Mouse (Mus musculus) midbrain, embryonic 12.5 days (tissue): ENCODE measurements at regions not wholly inside any gene's neighbourhood (a gene's known extent, or its start where the extent isn't known, plus 50 kb on each side); places are given as distances from the start of the nearest gene placed in this dataset.

Experiments
- ATAC-seq: fragments of 200-750 bp; cut with Nextera tagmentation; 2 replicates; pipeline ENCODE4 v1.8.0; 2017; ENCODE audit warnings: low read depth, moderate TSS enrichment, moderate library complexity; ENCODE audit not compliant: low FRiP score
- H3K27ac ChIP-seq: fragments of 300-500 bp; sonication (generic); replicated peaks from 2 replicates; pipeline ENCODE4 v1.5.1; 2016; ENCODE audit warnings: mild to moderate bottlenecking
- H3K27me3 ChIP-seq: fragments of 300-500 bp; sonication (generic); 2 replicates; pipeline ENCODE4 v1.6.1; 2016; ENCODE audit warnings: mild to moderate bottlenecking
- H3K36me3 ChIP-seq: fragments of 300-500 bp; sonication (generic); 2 replicates; pipeline ENCODE4 v1.6.1; 2016
- H3K4me1 ChIP-seq: fragments of 300-500 bp; sonication (generic); 2 replicates; pipeline ENCODE4 v1.6.1; 2016
- H3K4me2 ChIP-seq: fragments of 300-500 bp; sonication (generic); replicated peaks from 2 replicates; pipeline ENCODE4 v1.6.1; 2016; ENCODE audit warnings: mild to moderate bottlenecking, moderate library complexity
- H3K4me3 ChIP-seq: fragments of 300-500 bp; sonication (generic); 2 replicates; pipeline ENCODE4 v1.5.1; 2016; ENCODE audit warnings: mild to moderate bottlenecking
- H3K9ac ChIP-seq: fragments of 300-500 bp; sonication (generic); replicated peaks from 2 replicates; pipeline ENCODE4 v1.6.1; 2016; ENCODE audit warnings: mild to moderate bottlenecking, moderate library complexity
- H3K9me3 ChIP-seq: fragments of 300-500 bp; sonication (generic); 2 replicates; pipeline ENCODE4 v1.6.1; 2016; ENCODE audit warnings: mild to moderate bottlenecking
- WGBS: fragments of 180-500 bp; shearing (Covaris S2); methylation state at CpG from one replicate; pipeline ENCODE4 v1.1.7; 2016; 5-methylcytosine and 5-hydroxymethylcytosine counted together

DNA sequence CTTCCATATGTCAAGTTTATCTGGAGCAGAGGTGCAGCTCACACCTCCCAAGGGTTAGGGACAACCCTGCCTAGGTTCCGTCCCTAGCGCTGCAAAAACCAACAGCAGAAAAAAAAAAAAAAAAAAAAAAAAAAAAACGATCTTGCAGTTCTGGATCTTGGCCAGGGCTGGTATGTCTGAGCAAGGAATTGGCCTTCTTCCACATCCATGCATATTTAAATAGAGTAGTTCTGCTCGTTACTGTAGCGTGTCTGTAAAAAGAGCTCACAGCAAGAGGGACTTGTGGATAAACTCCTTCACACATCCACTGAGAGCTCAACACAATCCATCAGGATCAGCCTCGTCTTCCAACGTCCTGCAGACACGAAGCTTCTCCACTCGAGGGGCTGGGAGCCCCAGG lies 639.4 kb upstream of the Adam5 start:
- Histone ChIP-seq H3K4me2 (no peak overlapping the region), H3K27ac (no peak overlapping the region), H3K9ac (no peak overlapping the region), H3K27me3 (no peaks in the 10 kb centered on the region), H3K4me3 (no peak overlapping the region), H3K4me1 (peaks cover 32% of the 10 kb centered on the region), H3K9me3 (no peaks in the 10 kb centered on the region), H3K36me3 (no peaks in the 10 kb centered on the region)
- no peak for ATAC-seq
- WGBS: 63% methylated on average over 9 of the region's 9 CpGs

DNA sequence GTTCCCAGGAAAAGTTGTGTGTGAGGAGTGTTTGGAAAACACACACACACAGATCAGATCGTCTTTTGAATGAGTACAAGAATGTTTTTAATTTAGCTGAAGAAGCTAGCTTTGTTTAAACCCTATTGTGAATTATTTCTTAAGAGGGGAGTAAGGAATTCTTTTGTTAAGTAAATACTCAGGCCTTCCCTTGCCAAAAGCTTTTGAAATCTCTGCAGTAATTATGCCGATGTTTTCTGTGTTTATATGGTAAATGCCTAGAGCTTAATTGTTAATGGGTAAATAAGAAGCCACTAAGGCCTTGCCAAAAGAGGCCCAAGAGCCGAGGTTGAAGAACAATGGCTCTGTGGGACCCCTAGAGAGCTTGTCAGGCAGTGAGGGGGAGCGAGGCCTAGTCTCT lies 638.3 kb upstream of the Adam5 start:
- no peak overlapping the region for H3K4me2 ChIP-seq
- 8% methylated on average over 4 of the region's 4 CpGs for WGBS
- no peak overlapping the region for H3K27ac ChIP-seq
- no peaks in the 10 kb centered on the region for H3K36me3 ChIP-seq
- no peaks in the 10 kb centered on the region for H3K27me3 ChIP-seq
- H3K4me1 ChIP-seq: peaks cover 32% of the 10 kb centered on the region
- H3K4me3 ChIP-seq: no peak overlapping the region
- no peak for ATAC-seq
- H3K9ac ChIP-seq: no peak overlapping the region
- H3K9me3 ChIP-seq: no peaks in the 10 kb centered on the region

DNA sequence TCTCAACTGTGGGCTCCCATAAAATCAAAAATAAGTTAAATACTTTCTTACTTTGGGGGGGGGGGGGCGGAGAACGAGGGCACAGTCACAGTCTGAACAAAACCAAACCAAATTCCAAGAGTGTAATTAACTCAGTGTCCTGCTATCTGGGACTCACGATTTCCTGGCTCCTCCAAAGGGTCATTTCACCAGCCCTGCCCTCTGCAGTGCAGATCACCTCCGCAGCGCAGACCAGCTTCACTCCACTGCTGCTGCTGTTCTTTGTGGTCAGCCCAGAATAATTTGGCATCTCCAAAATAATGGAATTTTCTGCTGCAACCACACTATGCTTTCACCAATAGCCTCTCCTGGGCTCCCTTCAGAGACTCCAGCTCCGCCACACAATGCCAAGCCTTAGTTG lies 631.5 kb upstream of the Adam5 start:
- 79% methylated on average over 6 of the region's 6 CpGs for WGBS
- H3K27ac ChIP-seq: no peak overlapping the region
- H3K36me3 ChIP-seq: no peaks in the 10 kb centered on the region
- H3K9ac ChIP-seq: no peak overlapping the region
- no peak overlapping the region for H3K4me2 ChIP-seq
- H3K27me3 ChIP-seq: no peaks in the 10 kb centered on the region
- H3K9me3 ChIP-seq: no peaks in the 10 kb centered on the region
- no peak overlapping the region for H3K4me3 ChIP-seq
- no peaks in the 10 kb centered on the region for H3K4me1 ChIP-seq
- ATAC-seq: no peak

DNA sequence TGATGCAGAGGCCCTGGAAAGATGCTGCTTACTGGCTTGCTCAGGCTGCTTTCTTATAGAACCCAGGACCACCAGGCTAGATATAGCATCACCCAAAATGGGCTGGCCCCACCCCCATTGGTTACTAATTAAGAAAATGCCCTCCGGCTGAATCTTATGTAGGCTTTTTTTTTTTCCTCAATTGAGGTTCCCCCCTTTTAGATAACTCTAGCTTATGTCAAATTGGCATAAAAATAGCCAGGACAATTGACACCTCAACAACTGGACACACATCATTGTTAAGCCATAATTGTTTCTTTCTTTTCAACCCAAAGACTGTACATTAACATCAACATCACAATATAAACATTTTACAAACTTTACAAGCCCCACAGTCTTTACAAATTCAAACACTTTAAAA lies 630.8 kb upstream of the Adam5 start:
- 78% methylated on average over 1 of the region's 1 CpGs for WGBS

DNA sequence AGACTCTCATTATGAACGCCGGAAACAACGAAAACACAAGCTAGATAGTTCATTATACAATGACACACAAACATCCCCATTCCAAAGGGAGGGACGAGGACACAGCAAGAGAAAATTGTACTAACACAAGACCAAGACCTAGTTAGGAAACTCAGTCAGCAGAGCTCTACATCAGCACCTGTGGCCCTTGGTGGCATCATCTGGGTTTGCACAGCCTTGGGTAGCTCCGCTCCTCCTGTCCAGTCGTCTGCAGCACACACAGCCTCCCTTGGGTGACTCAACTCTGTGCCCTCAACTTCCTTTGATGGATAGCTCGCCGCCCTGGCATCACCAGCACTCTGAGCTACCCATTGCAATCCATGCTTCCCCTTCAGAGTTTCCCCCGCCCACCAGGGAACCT lies 629.7 kb upstream of the Adam5 start:
- Histone ChIP-seq H3K4me1 (no peaks in the 10 kb centered on the region), H3K9ac (no peak overlapping the region), H3K4me3 (no peak overlapping the region), H3K9me3 (no peaks in the 10 kb centered on the region), H3K36me3 (no peaks in the 10 kb centered on the region), H3K4me2 (no peak overlapping the region), H3K27me3 (no peaks in the 10 kb centered on the region), H3K27ac (no peak overlapping the region)
- 91% methylated on average over 9 of the region's 9 CpGs for WGBS
- ATAC-seq: no peak

More for the DNA sequence above, 630.8 kb upstream of the Adam5 start:
- Histone ChIP-seq H3K9me3 (no peaks in the 10 kb centered on the region), H3K4me2 (no peak overlapping the region), H3K9ac (no peak overlapping the region), H3K4me3 (no peak overlapping the region), H3K4me1 (no peaks in the 10 kb centered on the region), H3K27me3 (no peaks in the 10 kb centered on the region), H3K36me3 (no peaks in the 10 kb centered on the region), H3K27ac (no peak overlapping the region)
- no peak for ATAC-seq

DNA sequence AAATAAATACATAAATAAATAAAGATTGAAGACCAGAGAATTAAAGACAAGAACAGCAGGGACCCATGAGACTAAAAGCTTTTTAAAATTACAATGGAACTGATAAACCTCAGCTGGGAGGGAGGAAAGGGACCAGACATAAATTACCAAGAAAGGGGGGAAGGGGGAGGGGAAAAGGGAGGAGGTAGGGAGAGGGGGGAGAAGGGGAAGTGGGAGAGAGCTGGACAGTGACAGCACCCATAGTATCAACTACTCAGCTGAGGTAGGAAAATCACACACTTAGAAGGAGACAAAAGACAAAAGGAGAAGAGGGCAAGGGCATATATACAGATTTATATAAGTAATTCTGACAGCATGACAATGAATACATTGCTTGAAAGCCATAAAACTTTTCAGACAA lies 626.4 kb upstream of the Adam5 start:
- H3K4me2 ChIP-seq: no peak overlapping the region
- no peaks in the 10 kb centered on the region for H3K27me3 ChIP-seq
- no peak overlapping the region for H3K9ac ChIP-seq
- H3K36me3 ChIP-seq: no peaks in the 10 kb centered on the region
- no peak overlapping the region for H3K27ac ChIP-seq
- no peaks in the 10 kb centered on the region for H3K4me1 ChIP-seq
- no peak for ATAC-seq
- H3K4me3 ChIP-seq: no peak overlapping the region
- H3K9me3 ChIP-seq: no peaks in the 10 kb centered on the region

DNA sequence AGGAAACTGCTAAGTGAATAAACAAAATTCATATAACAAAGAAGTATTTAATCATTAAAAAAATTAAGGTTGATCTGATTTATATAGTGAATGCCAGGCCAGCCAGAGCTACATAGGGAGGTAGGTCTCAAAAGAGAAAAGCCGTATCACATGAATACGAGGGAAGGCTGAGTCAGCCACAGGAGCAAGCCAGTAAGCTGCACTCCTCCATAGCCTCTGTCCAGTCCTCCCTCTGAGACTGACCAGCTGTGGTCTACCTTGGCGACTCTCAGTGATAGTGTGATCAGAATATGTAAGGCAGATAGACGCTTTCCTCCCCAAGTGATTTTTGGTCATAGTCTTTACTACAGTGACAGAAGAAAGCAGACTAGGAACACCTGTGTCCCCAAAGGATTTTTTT lies 625.4 kb upstream of the Adam5 start:
- no peaks in the 10 kb centered on the region for H3K36me3 ChIP-seq
- no peak overlapping the region for H3K4me3 ChIP-seq
- 83% methylated on average over 4 of the region's 4 CpGs for WGBS
- no peak for ATAC-seq
- H3K9me3 ChIP-seq: no peaks in the 10 kb centered on the region
- no peak overlapping the region for H3K9ac ChIP-seq
- H3K4me2 ChIP-seq: no peak overlapping the region
- H3K4me1 ChIP-seq: no peaks in the 10 kb centered on the region
- no peaks in the 10 kb centered on the region for H3K27me3 ChIP-seq
- H3K27ac ChIP-seq: no peak overlapping the region

DNA sequence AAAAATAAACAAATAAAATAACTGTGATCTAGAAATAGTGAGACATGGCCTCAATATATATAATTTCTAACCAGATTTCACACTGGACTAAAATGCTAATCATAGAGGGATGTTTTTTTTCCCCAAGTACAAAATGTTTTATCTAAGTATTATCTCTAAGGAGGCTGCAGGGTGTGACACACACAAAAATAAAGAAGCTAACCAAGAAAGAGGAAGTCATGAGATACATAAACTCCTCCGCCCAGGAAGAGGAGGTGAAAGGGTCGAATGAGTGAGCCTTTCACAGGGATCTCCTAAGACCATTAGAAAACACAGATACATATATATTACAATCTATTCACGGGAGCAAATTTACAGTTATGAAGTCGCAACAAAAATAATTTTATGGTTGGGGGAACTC lies 623.7 kb upstream of the Adam5 start:
- Histone ChIP-seq H3K4me2 (no peak overlapping the region), H3K27me3 (no peaks in the 10 kb centered on the region), H3K4me1 (no peaks in the 10 kb centered on the region), H3K27ac (no peak overlapping the region), H3K36me3 (no peaks in the 10 kb centered on the region), H3K4me3 (no peak overlapping the region), H3K9ac (no peak overlapping the region), H3K9me3 (no peaks in the 10 kb centered on the region)
- WGBS: 90% methylated on average over 4 of the region's 4 CpGs
- no peak for ATAC-seq

DNA sequence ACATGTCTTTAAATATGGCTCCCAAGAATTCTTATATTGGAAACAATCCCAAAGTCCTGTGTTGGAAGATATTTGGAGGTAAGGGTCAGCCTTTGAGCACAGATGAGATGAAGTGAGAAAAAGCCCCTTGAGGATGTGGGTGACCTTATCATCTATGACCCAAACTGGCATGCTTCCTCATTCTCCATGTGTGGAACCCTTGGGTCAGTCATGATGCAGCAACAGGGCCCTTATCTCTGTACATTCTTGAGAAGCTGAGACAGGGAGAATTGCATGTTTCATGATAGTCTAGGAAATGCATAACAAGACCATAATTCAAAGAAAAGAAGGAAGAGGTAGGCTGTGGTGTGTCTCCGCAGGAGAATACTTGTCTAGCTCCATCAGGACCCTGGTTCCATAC lies 621.8 kb upstream of the Adam5 start:
- H3K4me3 ChIP-seq: no peak overlapping the region
- H3K9ac ChIP-seq: no peak overlapping the region
- WGBS: 97% methylated on average over 1 of the region's 1 CpGs
- no peaks in the 10 kb centered on the region for H3K4me1 ChIP-seq
- H3K36me3 ChIP-seq: no peaks in the 10 kb centered on the region
- no peak overlapping the region for H3K4me2 ChIP-seq
- no peaks in the 10 kb centered on the region for H3K27me3 ChIP-seq
- H3K9me3 ChIP-seq: no peaks in the 10 kb centered on the region
- H3K27ac ChIP-seq: no peak overlapping the region
- ATAC-seq: no peak

DNA sequence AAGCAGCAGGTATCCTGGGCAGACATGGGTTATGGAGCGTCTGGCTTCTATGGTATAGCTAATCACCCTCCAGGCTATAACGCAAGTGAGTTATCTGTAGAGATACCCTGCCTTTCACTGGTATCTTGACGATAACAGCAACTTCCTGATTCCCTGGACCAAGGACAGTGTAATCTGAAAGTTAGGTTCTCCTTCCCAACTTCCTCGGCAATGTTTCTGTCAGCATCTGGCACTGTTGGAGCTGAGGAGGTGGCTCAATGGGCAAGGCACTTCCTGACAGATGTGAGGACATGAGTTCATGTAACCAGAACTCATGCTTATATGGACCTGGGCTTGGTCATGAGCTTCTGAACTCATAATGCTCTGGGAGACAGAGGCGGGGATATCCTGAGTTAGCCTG lies 620.9 kb upstream of the Adam5 start:
- Histone ChIP-seq H3K4me1 (0 out of 2 replicates have a peak, but pooled peaks cover 3% of the 10 kb centered on the region), H3K9ac (no peak overlapping the region), H3K4me2 (no peak overlapping the region), H3K36me3 (no peaks in the 10 kb centered on the region), H3K27me3 (peaks cover 7% of the 10 kb centered on the region; the same call in 1 of the 2 replicates), H3K4me3 (no peak overlapping the region), H3K27ac (no peak overlapping the region), H3K9me3 (no peaks in the 10 kb centered on the region)
- 82% methylated on average over 5 of the region's 5 CpGs for WGBS
- ATAC-seq: no peak

DNA sequence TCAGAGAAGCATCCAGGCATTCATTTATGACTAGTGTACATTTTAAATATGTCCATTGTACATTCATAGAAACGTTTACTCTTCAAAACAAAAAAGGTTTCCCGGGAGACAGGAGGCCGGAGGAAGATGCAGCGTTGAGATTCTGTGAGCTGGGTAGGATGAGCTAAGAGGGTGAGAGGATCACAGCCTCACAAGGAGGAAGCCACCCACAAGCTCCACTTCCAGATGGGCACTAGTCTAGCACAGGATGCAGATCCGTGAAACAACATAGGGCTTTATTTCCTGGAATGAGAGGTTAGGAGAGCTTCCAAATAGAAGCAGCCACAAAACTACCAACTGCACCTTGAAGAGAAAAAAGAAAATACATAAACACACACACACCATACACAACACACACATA lies 619.4 kb upstream of the Adam5 start:
- Histone ChIP-seq H3K4me3 (no peak overlapping the region), H3K9ac (no peak overlapping the region), H3K27ac (no peak overlapping the region), H3K4me1 (0 out of 2 replicates have a peak, but pooled peaks cover 3% of the 10 kb centered on the region), H3K9me3 (no peaks in the 10 kb centered on the region), H3K27me3 (peaks cover 7% of the 10 kb centered on the region; the same call in 1 of the 2 replicates), H3K4me2 (no peak overlapping the region), H3K36me3 (no peaks in the 10 kb centered on the region)
- no peak for ATAC-seq
- 77% methylated on average over 5 of the region's 5 CpGs for WGBS

DNA sequence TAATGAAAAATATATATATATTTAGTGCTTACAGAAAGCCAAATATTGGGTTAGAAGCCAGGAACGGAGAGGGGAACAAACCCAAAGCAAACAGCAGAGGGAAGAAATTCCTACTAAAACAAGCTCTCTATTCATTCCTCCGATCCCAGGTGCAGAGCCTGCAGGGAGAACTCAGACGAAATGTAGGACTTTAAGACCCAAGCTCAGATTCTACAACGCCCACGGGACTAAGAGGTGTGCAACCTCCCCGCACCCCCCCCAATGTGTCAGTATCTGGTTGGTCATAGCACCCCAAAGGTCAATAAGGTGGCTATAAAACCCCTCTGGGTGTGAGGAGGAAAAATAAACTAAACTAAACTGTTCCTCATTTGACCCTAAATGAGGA lies 616.9 kb upstream of the Adam5 start:
- ATAC-seq: no peak
- Histone ChIP-seq H3K9me3 (no peaks in the 10 kb centered on the region), H3K27ac (no peak overlapping the region), H3K4me1 (0 out of 2 replicates have a peak, but pooled peaks cover 3% of the 10 kb centered on the region), H3K4me3 (no peak overlapping the region), H3K4me2 (no peak overlapping the region), H3K27me3 (peaks cover 7% of the 10 kb centered on the region; the same call in 1 of the 2 replicates), H3K9ac (no peak overlapping the region), H3K36me3 (no peaks in the 10 kb centered on the region)
- 49% methylated on average over 6 of the region's 6 CpGs for WGBS

DNA sequence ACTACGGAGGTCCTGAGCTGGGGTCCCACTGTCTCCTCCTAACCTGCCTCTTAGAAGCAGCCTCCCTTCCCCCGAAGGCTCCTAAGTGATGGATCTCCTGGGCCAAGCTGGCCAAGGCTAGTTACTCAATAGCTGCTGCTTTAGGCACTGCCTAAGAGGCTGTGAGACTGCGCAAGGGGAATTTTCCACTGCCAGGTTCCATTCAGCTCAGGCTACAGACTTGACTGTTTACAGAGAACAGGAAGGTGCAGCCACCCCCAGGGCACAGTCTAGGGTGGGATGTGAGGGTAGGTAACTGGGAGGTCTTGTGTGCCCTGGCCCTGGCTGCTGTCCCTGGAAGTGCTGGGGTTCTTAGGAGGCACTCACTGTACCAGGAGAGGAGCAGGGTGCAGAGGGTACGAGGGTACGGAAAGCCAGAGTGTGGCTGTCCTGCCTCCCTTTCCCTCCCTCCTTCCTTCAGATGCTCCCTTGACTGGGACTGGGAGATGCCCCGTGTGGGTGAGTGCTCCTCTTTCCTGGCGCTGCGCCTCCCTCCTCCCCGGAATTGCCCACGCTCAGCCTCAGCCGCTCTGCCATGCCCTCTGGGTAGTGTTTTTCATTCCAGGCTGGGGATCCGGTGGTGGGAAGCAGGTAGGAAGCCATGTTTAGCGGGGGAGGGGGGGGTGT lies 616.4 kb upstream of the Adam5 start:
- Histone ChIP-seq H3K4me3 (no peak overlapping the region), H3K36me3 (no peaks in the 10 kb centered on the region), H3K27me3 (peaks cover 7% of the 10 kb centered on the region; the same call in 1 of the 2 replicates), H3K9ac (no peak overlapping the region), H3K4me1 (0 out of 2 replicates have a peak, but pooled peaks cover 3% of the 10 kb centered on the region), H3K9me3 (no peaks in the 10 kb centered on the region), H3K4me2 (no peak overlapping the region), H3K27ac (no peak overlapping the region)
- WGBS: 40% methylated on average over 11 of the region's 13 CpGs
- no peak for ATAC-seq
